Mouse (Mus musculus) R1 (cell line): ENCODE data around the gene Sap30l.
A peak's percentile ranks its signal among the peaks of the same experiment; 100 is the strongest.
"Not testable (repeated sequence)": the region's sequence is repeated elsewhere in the genome, so short reads cannot be mapped to it uniquely, and the experiment has no call there.

ENCODE experiments used
- DNase-seq: peaks from one replicate; pipeline ENCODE4 v3.0.0-alpha.2; 2018; ENCODE audit warnings: low read depth, low spot score

Gene Sap30l

DNA sequence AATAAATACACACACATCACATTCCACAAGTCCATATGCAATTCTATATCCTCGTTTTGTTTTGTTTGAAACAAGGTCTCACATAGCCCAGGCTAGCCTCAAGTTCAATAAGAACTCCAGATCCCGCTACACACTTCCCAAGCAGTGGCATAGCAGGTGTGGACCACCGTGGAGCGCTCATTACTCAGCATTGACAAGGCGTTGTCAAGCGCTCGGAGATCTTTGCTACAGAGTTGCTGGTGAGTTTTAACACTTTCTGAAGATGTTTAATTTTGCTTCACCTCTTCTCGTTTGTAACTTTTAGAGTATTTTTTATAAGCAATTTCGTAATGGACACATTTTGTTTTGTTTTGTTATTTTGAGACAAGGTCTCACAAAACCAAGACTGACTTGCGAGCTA, 2.0 kb upstream of the Sap30l start:
- no peak for DNase-seq

GRCm38 (mm10) chr11:57800266-57800951, 1.0 kb upstream of the Sap30l start:
- no peak for DNase-seq

DNA sequence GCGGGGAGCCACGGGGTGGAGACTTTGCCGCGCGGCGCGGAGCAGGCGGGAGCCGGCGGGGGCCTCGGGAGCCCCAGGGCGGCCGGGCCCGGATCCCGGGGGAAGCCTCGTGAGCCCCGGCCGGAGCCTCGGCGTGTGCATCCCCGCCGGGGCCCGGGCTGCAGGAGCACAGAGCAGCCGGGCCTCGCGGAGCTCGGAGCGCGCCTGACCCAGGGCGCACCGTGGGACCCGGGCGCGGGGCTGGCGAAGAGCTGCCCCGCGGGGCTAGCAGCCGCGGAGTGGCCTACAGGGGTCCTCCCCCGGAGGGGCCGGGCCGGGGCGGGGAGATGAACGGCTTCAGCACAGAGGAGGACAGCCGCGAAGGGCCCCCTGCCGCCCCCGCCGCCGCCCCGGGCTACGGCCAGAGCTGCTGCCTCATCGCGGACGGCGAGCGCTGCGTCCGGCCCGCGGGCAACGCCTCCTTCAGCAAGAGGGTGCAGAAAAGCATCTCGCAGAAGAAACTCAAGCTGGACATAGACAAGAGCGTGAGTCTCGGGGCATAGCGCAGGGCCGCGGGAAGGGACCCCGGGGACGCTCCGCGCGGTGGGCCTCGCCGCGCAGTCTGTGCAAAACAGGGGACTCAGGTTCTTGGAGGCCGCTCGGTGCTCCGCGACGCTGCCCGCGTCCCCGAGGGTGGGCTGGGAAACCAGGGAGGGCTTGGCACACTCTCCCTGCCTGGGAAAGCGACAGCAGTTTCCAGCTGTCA, 501 bp downstream of the Sap30l start:
- peak; percentile 50 for DNase-seq

GRCm38 (mm10) chr11:57802511-57802870, 1.1 kb downstream of the Sap30l start:
- peak; percentile 47 for DNase-seq

GRCm38 (mm10) chr11:57805047-57805446, 3.6 kb downstream of the Sap30l start:
- no peak for DNase-seq

DNA sequence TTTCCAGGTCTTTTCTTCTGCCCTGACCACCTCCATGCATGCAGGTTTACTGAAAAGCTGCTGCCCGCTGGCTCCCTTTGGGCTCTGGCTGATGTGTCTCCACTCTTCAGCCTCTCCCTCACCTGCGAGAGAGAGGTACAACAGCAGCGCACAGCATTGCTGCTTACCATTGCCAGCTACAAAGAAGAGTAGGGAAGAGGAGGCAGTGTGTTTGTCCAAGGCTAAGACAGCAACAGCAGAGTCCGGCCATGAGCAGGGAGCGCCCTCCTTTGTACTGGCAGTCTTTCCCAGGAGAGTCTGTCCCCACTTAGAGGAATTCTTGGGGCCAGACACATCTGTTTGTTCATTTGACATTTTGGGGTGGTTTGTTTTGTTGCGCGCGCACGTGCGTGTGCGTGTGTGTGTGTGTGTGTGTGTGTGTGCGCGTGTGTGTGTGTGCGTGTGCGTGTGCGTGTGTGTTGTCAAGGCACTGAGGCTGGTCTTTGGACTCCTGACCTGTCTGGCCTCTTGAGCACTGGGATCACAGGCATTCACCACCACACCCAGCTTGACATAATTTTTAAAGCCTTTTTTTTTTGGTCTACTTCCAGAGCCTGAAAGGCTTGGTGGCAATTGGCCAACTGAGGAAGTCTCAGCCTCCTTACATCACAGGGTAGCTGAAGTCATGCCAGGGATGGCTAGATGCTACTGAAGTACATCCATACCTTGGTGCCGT, 7.7 kb downstream of the Sap30l start:
- no peak for DNase-seq

DNA sequence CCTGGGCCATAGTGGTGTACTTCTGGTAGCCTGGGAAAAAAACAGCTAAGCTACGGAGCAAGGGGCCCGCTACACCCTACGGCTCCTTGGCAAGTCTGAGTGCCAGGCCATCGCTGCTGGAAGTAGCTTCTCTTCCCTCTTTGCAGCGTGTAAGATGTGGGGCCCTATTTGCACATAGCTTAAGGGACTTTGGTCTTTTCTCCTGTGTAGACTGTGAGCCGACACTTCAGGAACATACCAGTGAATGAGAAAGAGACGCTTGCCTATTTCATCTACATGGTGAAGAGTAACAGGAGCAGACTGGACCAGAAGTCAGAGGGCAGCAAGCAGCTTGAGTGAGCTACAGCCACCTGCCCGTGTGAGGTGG, 8.3 kb downstream of the Sap30l start:
- no peak for DNase-seq

DNA sequence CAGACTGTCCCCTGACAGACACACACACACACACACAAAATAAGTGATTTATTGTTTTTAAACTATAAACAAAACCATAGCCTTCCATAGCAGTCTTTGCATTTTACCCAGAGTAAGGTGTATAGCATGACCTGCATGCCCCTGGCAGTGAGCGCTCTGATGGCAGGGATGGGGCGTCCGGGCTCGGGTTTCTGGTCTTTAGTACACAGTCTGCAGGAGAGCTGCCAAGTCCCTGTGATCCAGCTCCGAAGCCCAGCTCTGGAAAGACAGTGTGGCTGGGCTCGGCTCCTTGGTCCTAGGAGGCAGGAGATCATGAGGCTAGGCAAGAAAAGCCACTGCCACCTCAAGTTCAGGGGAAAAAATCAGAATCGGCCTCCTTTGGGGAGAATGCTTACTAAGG, 9.6 kb downstream of the Sap30l start:
- no peak for DNase-seq

DNA sequence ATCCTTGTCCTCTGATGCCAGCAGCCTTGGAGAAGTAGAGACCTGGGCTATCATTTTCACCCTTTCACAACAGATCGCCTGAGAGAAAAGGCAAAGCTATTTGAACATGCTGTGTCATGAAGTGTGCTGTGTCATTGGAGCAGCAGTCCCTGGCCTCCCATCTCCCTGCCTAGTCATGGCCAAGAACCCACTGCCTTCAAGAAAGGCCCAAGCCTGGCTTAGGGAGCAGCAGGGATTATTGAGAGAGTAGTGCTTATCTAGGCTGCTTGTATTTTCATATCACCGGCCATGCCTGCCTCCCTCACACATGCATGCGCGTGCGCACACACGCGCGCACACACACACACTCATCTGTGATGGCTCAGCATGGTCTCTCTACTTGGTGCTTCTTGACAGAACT, 10.8 kb downstream of the Sap30l start:
- no peak for DNase-seq

DNA sequence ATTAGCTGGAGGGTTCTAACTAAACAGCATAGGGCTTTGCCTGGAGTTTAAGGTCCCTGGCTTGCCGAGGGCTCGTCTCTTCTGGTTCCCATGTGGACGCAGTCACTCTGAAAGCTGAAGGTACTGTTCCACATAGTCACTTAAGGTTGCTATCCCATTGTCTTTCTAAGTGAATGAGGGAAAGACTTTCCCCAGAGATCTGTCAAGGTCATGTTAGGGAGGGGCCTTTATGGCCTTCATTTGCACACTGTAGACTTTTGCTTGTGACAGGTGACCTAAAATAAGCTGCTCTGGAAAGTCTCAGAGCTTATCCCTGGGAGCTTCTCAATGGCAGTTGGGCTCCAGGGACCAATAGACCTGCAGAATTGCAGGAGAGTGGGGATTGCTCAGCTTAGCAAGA, 12.2 kb downstream of the Sap30l start:
- peak; percentile 76 for DNase-seq

- peak; percentile 64 for DNase-seq
Measured at GRCm38 (mm10) chr11:57818189-57818588, 16.8 kb downstream of the Sap30l start.

DNA sequence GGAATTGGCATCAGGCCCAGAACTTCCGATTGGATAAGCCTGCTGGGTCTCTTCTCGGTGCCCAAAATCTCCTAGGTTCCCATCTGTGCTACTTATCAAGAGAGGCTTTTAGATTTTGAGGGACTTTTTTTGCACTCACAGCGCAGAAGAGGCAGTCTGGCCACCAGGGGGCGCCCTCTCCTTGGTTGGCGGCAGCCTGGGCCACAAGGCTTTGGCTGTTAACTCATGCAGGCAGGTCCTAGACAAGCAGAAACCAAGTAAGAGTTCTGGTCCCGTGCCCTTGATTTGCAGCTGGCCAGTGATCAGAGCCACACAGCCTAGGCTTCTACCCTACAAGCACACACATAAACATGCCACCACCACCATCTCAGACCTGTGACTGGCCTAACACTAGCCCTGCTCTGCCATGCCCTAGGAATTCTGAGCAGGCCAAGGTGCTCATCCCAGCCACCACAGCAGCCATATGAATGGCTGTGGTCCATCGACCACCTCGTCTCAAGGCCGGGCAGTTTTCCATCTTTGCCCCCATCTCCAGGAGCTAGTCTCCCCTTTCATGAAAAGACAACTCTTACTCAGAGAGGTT, 18.7 kb downstream of the Sap30l start:
- peak; percentile 83 for DNase-seq

- DNase-seq, result not testable (repeated sequence)
Measured at GRCm38 (mm10) chr11:57823159-57823558, 21.7 kb downstream of the Sap30l start.

GRCm38 (mm10) chr11:57823714-57824113, 22.3 kb downstream of the Sap30l start:
- no peak for DNase-seq

GRCm38 (mm10) chr11:57825234-57825633, 23.8 kb downstream of the Sap30l start:
- DNase-seq, result peak; percentile 66

- DNase-seq, result no peak
Measured at GRCm38 (mm10) chr11:57827048-57827914, 25.8 kb downstream of the Sap30l start.

DNA sequence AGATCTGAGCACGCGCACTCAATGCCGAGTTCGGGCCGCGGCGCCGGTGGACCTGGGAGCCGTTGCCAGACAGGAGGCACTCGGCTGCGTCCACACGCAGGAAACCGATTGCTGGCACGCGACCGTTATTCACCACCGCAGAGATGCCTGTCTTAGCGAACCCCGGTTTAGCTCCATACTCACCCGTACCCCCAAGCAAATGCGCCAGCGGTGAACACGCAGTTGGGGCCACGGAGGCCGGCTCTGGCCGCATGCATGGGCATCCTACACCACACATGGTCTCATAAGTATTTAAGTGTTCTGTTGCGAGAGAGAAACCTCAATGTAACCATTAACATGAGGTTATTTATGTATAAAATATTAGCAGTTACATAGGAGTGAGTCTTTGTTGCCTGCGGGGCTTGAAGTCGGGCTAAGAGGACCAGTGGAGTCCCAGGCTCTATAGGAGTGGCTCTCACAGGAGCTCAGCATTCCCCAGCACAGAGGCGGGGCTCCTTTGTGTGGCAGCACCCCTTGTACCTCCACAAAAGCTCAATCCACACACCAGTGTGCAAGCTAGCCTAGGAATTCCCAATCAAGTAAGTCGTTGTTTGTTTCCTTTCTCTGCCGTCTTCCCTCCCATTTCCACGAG, 26.6 kb downstream of the Sap30l start:
- peak; percentile 74 for DNase-seq

DNA sequence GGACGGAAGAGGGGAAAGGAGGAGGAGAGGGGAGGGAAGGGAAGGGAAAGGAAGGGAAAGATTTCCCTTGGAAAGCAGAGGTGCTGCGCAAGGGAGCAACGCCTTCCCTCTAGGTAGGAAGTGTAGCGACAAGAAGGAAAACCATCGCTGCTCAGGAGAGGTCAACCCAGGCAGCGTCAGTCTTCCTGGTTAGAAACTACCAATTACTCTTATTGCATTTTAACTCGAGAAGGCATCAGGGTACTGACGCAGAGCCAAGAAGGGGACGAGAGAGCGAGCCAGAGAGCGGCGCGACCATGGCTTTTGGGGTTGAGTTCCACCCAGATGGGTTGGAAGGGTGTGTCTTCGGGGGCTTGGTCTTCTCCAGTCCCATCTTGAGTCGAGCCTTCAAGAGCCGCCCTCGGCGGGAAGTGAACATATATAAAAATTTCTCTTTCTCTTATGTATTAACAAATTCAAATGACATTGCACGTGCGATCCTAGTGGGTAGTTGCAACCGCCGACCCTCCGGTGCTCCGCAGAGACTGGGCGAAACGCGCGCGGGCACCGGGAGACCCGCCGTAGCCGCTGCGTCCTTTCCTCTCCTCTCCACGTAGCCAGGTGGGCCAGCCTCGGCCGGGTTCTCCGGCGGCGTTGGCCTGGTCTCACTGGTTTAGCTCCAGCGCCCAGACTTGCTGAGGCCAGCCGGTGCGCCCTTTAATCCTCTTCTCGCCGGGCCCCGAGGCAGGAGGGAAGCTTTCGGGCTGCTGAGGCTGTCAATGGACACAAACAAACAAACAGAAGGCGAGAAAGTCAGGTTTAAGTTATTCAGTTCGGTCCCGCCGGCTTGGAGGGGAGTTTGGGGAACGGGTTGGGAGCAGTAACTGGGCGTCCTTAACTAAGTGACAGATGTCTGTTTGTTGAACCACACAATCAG, 27.8 kb downstream of the Sap30l start:
- DNase-seq, result peak; percentile 49

DNA sequence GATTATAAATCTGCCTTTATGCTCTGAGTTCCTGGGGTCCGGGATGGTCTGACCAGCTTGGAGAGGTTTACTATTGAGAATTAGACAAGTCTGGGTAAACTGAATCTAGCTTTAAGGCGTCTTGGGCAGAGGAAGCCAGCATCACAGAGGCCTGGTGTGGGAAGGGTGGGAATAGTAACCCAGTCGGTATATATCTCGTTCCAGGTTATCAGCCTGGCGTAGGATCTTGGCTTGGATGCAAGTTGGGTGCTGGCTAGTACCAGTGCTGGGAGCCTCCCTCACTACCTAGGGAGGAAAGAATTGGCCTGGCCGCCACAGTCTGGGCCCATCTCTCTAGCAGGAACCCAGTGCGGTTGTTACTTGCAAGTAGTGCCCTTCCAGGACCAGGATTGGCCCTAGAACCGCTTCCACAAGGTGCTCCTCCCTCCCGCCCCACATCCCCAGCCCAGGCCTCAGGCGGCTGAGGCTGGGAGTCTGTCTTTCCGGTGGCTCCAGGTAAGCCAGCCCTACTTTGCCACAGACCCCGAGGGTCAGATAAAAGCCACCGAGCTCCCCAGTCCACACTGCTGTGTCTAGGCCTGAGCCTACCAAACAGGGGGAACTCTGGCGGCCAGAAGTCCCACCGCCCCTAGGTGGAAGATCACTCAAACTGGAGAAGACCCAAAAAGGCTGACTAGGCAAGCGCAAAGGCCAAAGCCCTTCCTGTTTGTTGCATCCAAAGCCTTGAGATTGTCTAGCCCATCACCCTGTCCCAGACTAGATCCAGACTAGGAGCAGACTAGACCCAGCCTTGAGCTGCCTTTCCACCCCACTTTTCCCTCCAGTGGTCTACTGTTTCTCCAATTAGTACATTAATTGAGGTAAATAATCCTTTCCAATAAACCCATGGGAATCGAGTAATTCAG, 28.7 kb downstream of the Sap30l start:
- DNase-seq, result peak; percentile 48
